Mouse (Mus musculus): Measurements from ENCODE around the gene Rflna.

DNA sequence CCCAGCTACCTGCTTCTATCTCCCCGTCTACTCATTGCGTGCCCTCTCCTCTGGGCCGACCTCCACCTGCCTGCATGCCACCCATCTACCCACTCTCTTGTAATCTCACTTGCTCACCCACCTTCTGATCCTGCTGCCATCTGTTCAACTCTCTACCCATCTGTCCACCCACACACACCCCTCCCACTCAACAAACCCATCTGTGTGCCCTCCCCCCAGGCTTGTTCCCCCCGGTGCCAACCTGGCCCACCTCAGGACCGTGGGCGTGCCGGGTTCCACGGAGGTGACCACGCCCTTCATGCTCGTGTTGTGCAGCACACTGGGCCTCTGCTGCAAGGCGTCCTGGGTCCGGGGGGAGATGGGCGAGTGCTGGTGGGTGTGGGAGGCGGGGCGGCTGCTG, 25.4 kb downstream of the Rflna start:
- no peak for TF ChIP-seq POLR2A (IDR thresholded peaks at IDR 0.05; ENCODE audit: control insufficient read depth, extremely low read depth, insufficient read depth, low read length, poor library complexity)
- TF ChIP-seq CTCF (IDR thresholded peaks at IDR 0.05; ENCODE audit: borderline replicate concordance, control insufficient read depth, extremely low read depth, insufficient read depth, low read length, poor library complexity) = no peak

Measured in thymus, adult 2 months (tissue).